Mouse (Mus musculus): ENCODE data around the gene Ibsp. TPM values are rescaled to one million over a fixed set of nuclear protein-coding genes. Genes with fewer than 3 reads are reported as not detected.

The Ibsp gene
- polyA plus RNA-seq, 1 experiment from 2014 or later: not detected

DNA sequence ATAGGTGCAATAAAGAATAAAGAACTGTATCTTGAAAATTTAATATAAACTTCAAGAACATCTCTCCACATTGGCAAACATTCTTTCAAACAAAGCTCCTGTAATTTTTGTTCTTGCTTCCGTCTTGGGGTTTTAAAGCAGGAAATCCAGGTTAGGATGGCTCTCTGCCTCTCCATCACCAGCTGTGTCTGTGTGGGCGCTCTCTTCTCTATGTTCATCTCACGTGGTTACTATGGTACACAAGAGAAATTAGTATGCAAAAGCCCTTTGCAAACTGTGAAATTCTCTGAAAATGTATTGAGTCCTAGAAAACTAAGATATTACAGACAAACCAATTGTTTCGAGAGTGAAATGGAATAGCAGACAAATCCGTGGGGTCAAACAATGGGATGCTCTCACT is 30.4 kb downstream of the Ibsp start:
- WGBS (ENCODE audit: insufficient replicate concordance): 53% methylated on average over 5 of the region's 5 CpGs
- Histone ChIP-seq H3K27me3 (no peaks in the 10 kb centered on the region), H3K4me1 (replicated peaks) (no peaks in the 10 kb centered on the region), H3K27ac (no peak overlapping the region), H3K4me2 (no peak overlapping the region), H3K9me3 (replicated peaks) (no peaks in the 10 kb centered on the region), H3K4me3 (replicated peaks) (no peak overlapping the region), H3K9ac (no peak overlapping the region), H3K36me3 (no peaks in the 10 kb centered on the region)
- DNase-seq: no peak
- no peak for ATAC-seq (ENCODE audit: low read depth)

DNA sequence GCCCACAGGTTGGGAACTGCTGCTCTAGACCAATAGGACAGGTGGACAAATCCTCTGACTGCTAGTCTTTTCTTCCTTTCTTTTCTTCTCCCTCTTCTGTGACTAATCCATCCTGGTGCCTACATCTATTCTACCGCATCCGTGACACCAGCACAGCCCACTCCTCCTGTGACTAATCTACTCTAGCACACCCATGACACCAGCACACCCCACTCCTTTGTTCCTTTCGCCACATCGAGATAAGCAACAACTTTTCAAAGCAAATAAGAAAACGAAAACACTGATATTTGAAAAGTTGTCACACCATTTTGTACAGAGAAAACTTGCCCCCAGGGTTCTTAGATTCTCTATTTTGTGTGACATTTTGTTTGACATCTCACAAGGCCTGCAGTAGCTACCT is 31.1 kb downstream of the Ibsp start:
- DNase-seq (no peak), ATAC-seq (ENCODE audit: low read depth) (no peak)
- H3K9me3 ChIP-seq (replicated peaks): no peaks in the 10 kb centered on the region
- no peaks in the 10 kb centered on the region for H3K4me1 ChIP-seq (replicated peaks)
- no peak overlapping the region for H3K4me3 ChIP-seq (replicated peaks)
- no peaks in the 10 kb centered on the region for H3K36me3 ChIP-seq
- H3K9ac ChIP-seq: no peak overlapping the region
- no peak overlapping the region for H3K27ac ChIP-seq
- H3K4me2 ChIP-seq: no peak overlapping the region
- WGBS (ENCODE audit: insufficient replicate concordance): 57% methylated on average over 5 of the region's 5 CpGs
- no peaks in the 10 kb centered on the region for H3K27me3 ChIP-seq

DNA sequence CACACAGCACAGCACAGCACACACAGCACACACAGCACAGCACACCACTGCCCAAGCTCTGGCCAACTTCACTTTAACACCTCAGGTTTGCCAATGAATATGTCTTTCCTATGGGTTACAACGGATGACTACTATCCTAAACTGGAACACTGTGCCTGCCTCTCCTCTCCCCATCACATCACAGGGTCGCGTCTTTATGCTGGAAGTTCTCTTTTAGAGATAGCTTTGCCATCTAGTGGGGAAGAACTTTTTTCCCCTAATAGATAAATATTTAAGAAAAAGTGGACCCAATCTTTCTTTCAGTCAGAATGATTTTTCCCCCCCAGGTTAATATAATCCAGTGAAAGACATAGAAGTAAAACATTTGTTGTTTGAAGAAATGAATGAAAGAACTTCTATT is 33.3 kb downstream of the Ibsp start:
- Histone ChIP-seq H3K27ac (no peak overlapping the region), H3K36me3 (no peaks in the 10 kb centered on the region), H3K9me3 (replicated peaks) (no peaks in the 10 kb centered on the region), H3K9ac (no peak overlapping the region), H3K4me1 (replicated peaks) (no peaks in the 10 kb centered on the region), H3K4me2 (no peak overlapping the region), H3K27me3 (no peaks in the 10 kb centered on the region), H3K4me3 (replicated peaks) (no peak overlapping the region)
- DNase-seq (no peak), ATAC-seq (ENCODE audit: low read depth) (no peak)
- WGBS (ENCODE audit: insufficient replicate concordance): 41% methylated on average over 3 of the region's 3 CpGs

DNA sequence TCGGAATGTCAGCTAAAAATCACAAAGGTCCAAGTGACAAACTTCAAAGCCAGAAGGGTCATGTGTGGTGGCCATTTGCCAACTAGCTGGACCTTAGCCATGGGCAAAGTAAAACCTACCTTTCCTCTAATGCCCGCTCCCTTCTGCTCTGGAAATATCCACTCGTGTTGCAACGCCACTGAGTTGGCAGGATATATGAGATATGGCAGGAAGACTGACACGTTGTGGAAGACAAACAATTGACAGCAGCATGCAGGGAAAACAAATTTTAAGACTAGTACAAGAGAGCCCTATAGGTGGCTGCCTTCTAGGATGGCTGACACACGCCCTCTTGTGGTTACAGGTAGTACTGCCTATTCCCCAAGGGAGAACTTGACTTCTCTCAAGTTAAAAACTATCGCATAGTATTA is 34.3 kb downstream of the Ibsp start:
- no peak overlapping the region for H3K4me2 ChIP-seq
- no peaks in the 10 kb centered on the region for H3K36me3 ChIP-seq
- no peak overlapping the region for H3K27ac ChIP-seq
- DNase-seq (peak; percentile 9), ATAC-seq (ENCODE audit: low read depth) (no peak)
- no peak overlapping the region for H3K4me3 ChIP-seq (replicated peaks)
- no peaks in the 10 kb centered on the region for H3K27me3 ChIP-seq
- H3K4me1 ChIP-seq (replicated peaks): no peaks in the 10 kb centered on the region
- no peaks in the 10 kb centered on the region for H3K9me3 ChIP-seq (replicated peaks)
- WGBS (ENCODE audit: insufficient replicate concordance): 40% methylated on average over 7 of the region's 7 CpGs
- H3K9ac ChIP-seq: no peak overlapping the region

DNA sequence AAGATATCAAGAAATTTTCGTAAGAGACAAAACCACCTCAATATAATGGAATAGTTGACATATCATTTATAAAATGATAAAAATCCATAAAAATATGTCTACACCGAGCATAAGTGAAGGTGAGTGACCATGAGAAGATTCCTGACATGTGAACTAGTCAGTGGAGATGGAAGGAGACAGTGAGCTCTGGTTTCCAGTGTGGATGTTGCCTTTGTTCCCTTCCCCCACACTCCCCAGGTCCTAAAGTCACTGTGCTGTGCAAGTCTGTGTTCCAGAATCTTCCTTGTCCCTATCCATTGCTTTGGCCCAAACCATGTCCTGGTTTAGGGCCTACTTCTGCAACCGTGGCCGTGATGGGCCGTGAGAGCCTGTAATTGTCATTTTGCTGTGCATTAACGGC is 34.7 kb downstream of the Ibsp start:
- Histone ChIP-seq H3K27ac (no peak overlapping the region), H3K27me3 (no peaks in the 10 kb centered on the region), H3K4me1 (replicated peaks) (no peaks in the 10 kb centered on the region), H3K4me2 (no peak overlapping the region), H3K9ac (no peak overlapping the region), H3K36me3 (no peaks in the 10 kb centered on the region), H3K9me3 (replicated peaks) (no peaks in the 10 kb centered on the region), H3K4me3 (replicated peaks) (no peak overlapping the region)
- no peak for ATAC-seq (ENCODE audit: low read depth)
- no peak for DNase-seq
- 58% methylated on average over 6 of the region's 6 CpGs for WGBS (ENCODE audit: insufficient replicate concordance)

DNA sequence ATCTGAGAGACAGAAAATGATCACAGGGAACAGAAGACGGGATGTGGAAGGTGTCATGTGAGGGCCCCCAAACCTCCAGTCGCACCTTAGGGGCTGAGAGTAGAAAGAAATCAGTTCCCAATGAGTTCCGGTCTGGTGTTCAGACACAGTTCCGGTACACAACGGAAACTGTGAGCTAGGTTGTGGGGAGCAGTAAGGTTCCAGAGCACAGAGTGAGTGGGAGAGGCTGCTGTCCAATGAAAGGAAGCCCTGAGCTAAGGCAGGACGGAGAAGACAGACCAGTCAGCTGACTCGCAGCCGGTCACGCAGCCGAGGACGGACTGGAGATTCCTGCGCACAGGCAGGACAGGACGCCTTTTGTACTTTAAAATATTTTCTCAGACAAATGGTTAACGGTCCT is 35.5 kb downstream of the Ibsp start:
- no peak for ATAC-seq (ENCODE audit: low read depth)
- no peak for DNase-seq
- WGBS (ENCODE audit: insufficient replicate concordance): 73% methylated on average over 14 of the region's 14 CpGs
- Histone ChIP-seq H3K27ac (no peak overlapping the region), H3K4me2 (no peak overlapping the region), H3K4me3 (replicated peaks) (no peak overlapping the region), H3K9ac (no peak overlapping the region), H3K36me3 (no peaks in the 10 kb centered on the region), H3K9me3 (replicated peaks) (no peaks in the 10 kb centered on the region), H3K27me3 (no peaks in the 10 kb centered on the region), H3K4me1 (replicated peaks) (no peaks in the 10 kb centered on the region)

DNA sequence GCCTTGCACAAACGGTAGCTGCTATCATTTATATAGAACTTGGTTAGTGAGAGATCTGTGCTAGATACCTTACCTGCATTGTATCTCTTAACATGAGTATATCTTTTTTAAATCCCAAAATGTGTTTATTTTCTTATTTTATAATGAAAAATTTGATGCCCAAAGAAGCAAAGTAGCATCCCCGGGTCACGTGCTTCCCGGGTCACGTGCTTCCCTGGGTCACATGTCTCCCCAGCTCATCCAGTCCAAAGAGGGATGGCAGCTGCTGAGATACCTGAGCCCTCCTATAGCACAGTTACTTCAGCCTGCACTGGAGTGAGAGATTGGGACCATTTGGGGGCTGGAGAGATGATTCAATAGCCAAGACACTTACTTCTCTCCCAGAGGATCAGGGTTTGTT is 37.0 kb downstream of the Ibsp start:
- no peak overlapping the region for H3K4me2 ChIP-seq
- 74% methylated on average over 5 of the region's 5 CpGs for WGBS (ENCODE audit: insufficient replicate concordance)
- no peak for ATAC-seq (ENCODE audit: low read depth)
- H3K27me3 ChIP-seq: no peaks in the 10 kb centered on the region
- H3K4me3 ChIP-seq (replicated peaks): no peak overlapping the region
- no peaks in the 10 kb centered on the region for H3K4me1 ChIP-seq (replicated peaks)
- no peaks in the 10 kb centered on the region for H3K9me3 ChIP-seq (replicated peaks)
- no peaks in the 10 kb centered on the region for H3K36me3 ChIP-seq
- no peak for DNase-seq
- no peak overlapping the region for H3K27ac ChIP-seq
- no peak overlapping the region for H3K9ac ChIP-seq

DNA sequence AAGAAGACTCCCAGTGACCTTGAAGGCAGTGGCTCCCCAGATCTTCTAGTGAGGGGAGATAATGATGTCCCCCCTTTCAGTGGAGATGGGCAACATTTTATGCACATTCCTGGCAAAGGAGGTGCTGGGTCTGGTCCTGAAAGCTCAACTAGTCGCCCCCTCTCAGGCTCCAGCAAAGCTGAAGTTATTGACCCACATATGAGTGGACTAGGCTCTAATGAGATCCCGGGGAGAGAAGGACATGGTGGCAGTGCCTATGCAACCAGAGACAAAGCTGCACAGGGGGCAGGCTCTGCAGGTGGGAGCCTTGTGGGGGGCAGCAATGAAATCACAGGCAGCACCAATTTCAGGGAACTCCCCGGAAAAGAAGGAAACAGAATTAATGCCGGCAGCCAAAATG is 38.5 kb downstream of the Ibsp start:
- H3K36me3 ChIP-seq: no peaks in the 10 kb centered on the region
- WGBS (ENCODE audit: insufficient replicate concordance): 76% methylated on average over 4 of the region's 4 CpGs
- H3K4me1 ChIP-seq (replicated peaks): no peaks in the 10 kb centered on the region
- no peak for DNase-seq
- no peak overlapping the region for H3K9ac ChIP-seq
- no peak overlapping the region for H3K27ac ChIP-seq
- ATAC-seq (ENCODE audit: low read depth): no peak
- H3K4me2 ChIP-seq: no peak overlapping the region
- no peaks in the 10 kb centered on the region for H3K9me3 ChIP-seq (replicated peaks)
- H3K27me3 ChIP-seq: no peaks in the 10 kb centered on the region
- H3K4me3 ChIP-seq (replicated peaks): no peak overlapping the region

DNA sequence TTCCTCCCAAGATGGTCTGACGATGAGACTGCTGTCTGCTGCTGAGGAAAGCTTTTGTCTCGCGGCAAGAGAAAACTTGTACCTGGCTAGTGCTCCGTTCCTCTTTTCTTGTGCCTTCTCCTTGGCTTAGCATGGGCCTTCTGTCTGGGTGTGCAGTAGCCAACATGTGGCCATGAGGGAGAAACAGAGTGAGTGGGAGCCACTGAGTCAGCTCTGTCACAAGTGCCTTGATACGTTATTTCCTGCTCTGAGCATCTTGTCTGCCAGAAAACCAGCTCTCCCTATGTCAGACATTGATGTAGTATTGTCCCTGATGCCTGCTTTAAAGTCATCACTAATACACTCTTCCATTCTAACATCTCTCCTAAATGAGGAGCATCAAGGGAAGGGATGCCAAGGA is 40.0 kb downstream of the Ibsp start:
- DNase-seq (no peak), ATAC-seq (ENCODE audit: low read depth) (no peak)
- 71% methylated on average over 5 of the region's 5 CpGs for WGBS (ENCODE audit: insufficient replicate concordance)
- Histone ChIP-seq H3K4me2 (no peak overlapping the region), H3K9me3 (replicated peaks) (no peaks in the 10 kb centered on the region), H3K4me3 (replicated peaks) (no peak overlapping the region), H3K36me3 (no peaks in the 10 kb centered on the region), H3K9ac (no peak overlapping the region), H3K4me1 (replicated peaks) (no peaks in the 10 kb centered on the region), H3K27ac (no peak overlapping the region), H3K27me3 (no peaks in the 10 kb centered on the region)

DNA sequence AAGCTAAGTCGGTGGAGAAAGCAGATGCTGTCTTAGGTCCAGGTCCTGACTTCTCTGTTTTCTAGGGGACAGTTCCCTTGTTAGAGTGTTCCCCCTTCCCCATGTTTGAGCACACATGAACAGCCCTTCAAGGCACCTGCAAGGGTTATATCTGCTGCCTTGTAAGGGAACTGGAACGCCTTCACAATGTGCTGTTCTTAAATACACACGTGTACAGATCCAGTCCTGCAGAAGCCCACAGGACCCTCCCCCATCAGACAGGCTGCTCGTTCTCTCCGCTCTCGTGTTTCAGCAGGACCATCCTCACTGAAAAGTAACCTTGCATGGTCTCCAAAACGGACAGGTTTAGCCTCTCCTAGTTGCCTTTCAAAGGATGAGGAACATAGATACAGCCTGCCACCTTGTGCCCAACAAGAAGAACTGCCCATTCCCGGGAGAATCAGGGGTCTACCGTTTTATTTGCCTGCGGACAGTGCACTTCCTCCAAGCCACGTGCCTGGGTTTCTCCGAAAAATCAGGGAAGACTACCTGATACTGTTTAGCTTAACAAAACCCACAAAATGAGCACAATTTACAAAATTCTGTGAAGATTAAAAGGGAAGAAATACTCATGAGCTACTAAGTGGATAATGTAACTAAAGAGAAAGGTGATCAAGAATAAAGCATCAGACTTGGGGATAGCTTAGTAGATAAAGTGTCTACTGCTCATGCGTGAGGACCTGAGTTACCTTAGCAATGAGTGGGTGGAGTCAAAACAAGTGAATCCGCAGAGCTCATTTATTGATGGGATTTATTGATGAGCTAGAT is 40.9 kb downstream of the Ibsp start:
- WGBS (ENCODE audit: insufficient replicate concordance): 17% methylated on average over 14 of the region's 14 CpGs
- H3K27me3 ChIP-seq: no peaks in the 10 kb centered on the region
- DNase-seq: no peak
- H3K4me2 ChIP-seq: no peak overlapping the region
- no peaks in the 10 kb centered on the region for H3K4me1 ChIP-seq (replicated peaks)
- no peak for ATAC-seq (ENCODE audit: low read depth)
- no peaks in the 10 kb centered on the region for H3K36me3 ChIP-seq
- H3K9me3 ChIP-seq (replicated peaks): no peaks in the 10 kb centered on the region
- H3K4me3 ChIP-seq (replicated peaks): no peak overlapping the region
- H3K9ac ChIP-seq: no peak overlapping the region
- H3K27ac ChIP-seq: no peak overlapping the region

DNA sequence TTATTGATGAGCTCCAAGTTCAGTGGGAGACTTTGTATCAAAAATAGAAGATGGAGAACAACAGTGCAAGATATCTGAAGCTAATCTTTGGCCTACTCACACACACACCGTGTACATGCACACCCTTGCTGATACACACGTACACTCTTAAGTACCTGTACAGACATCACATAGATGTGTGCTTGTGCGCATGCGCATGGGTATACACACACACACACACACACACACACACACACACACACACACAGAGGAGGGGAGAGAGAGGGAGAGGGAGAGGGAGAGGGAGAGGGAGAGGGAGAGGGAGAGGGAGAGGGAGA is 41.5 kb downstream of the Ibsp start:
- DNase-seq (no peak), ATAC-seq (ENCODE audit: low read depth) (no peak)
- Histone ChIP-seq H3K36me3 (no peaks in the 10 kb centered on the region), H3K9me3 (replicated peaks) (no peaks in the 10 kb centered on the region), H3K4me3 (replicated peaks) (no peak overlapping the region), H3K27me3 (no peaks in the 10 kb centered on the region), H3K4me1 (replicated peaks) (no peaks in the 10 kb centered on the region), H3K27ac (no peak overlapping the region), H3K4me2 (no peak overlapping the region), H3K9ac (no peak overlapping the region)
- 89% methylated on average over 3 of the region's 4 CpGs for WGBS (ENCODE audit: insufficient replicate concordance)

DNA sequence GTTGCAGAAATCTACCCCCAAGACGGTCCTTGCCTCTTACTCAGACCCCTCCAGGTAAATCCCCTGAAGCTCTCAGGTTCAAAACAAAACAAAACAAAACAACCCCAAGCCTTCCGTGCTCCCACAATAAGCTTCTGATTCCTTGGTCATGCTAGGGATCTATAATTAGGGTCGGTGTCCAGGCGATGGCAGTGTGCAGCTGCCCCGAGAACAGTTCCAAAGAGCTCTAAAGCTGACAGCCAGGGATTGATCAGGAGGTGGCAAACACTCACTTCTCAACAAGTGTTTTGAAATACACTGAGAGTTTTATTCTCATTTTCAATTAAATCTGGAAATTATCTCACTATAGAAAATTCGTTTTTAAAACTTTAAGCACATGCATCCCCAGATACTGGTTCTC is 43.9 kb downstream of the Ibsp start:
- ATAC-seq (ENCODE audit: low read depth): no peak
- no peak for DNase-seq
- no peak overlapping the region for H3K4me3 ChIP-seq (replicated peaks)
- no peak overlapping the region for H3K27ac ChIP-seq
- H3K9ac ChIP-seq: no peak overlapping the region
- no peaks in the 10 kb centered on the region for H3K27me3 ChIP-seq
- H3K4me1 ChIP-seq (replicated peaks): no peaks in the 10 kb centered on the region
- no peak overlapping the region for H3K4me2 ChIP-seq
- H3K36me3 ChIP-seq: no peaks in the 10 kb centered on the region
- H3K9me3 ChIP-seq (replicated peaks): no peaks in the 10 kb centered on the region
- 36% methylated on average over 6 of the region's 6 CpGs for WGBS (ENCODE audit: insufficient replicate concordance)

Measured in liver, embryonic 13.5 days (tissue).